Mouse (Mus musculus): ENCODE data around the gene Ttyh3. TPM values are rescaled to one million over a fixed set of nuclear protein-coding genes. Genes with fewer than 3 reads are reported as not detected.

Ttyh3 gene
- total and polyA plus RNA-seq, 2 experiments from 2014 or later = 67.9 to 163 TPM

- H3K4me3 ChIP-seq (ENCODE audit: low read depth, low read length) = no peak overlapping the region
- H3K9ac ChIP-seq = no peak overlapping the region
- H3K36me3 ChIP-seq (ENCODE audit: insufficient read depth) = peaks cover 52% of the 10 kb centered on the region
- no peaks in the 10 kb centered on the region for H3K27me3 ChIP-seq (ENCODE audit: insufficient read depth, low read length)
- H3K4me1 ChIP-seq (ENCODE audit: insufficient read depth) = peaks cover 7% of the 10 kb centered on the region
- H3K4me2 ChIP-seq (ENCODE audit: low read depth) = no peak overlapping the region
- DNase-seq = no peak
- TF ChIP-seq CTCF (IDR thresholded peaks at IDR 0.05; ENCODE audit: low read depth) = no peak
- 75% methylated on average over 14 of the region's 14 CpGs for WGBS
- H3K27ac ChIP-seq (ENCODE audit: low read depth, low read length) = no peak overlapping the region
- ATAC-seq = no peak
- no peaks in the 10 kb centered on the region for H3K9me3 ChIP-seq (ENCODE audit: low read length)
Measured at GRCm38 (mm10) chr5:140639871-140640270, 9.0 kb downstream of the Ttyh3 start.

DNA sequence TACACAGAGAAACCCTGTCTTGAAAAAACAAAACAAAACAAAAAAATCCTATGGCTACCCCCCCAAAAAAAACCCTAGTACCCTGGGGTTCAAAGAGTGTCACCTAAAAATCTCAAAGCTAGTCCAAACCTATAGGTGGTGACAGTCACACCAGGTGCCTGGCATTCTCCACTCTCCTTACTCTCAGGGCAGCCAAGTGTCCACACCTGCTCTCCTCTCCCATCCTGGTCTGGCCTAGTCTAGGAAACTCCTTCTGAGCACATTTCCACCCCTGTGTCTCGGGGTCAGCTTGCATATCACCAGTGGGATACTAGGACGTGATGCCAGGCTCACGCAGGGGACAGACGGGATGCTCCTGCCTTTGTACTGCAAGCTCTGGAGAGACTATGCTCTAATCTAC, 9.5 kb downstream of the Ttyh3 start:
- 88% methylated on average over 4 of the region's 4 CpGs for WGBS
- Histone ChIP-seq H3K4me2 (ENCODE audit: low read depth) (no peak overlapping the region), H3K9ac (no peak overlapping the region), H3K4me1 (ENCODE audit: insufficient read depth) (peaks cover 7% of the 10 kb centered on the region), H3K36me3 (ENCODE audit: insufficient read depth) (peaks cover 58% of the 10 kb centered on the region), H3K9me3 (ENCODE audit: low read length) (no peaks in the 10 kb centered on the region), H3K27me3 (ENCODE audit: insufficient read depth, low read length) (no peaks in the 10 kb centered on the region), H3K27ac (ENCODE audit: low read depth, low read length) (no peak overlapping the region), H3K4me3 (ENCODE audit: low read depth, low read length) (no peak overlapping the region)
- TF ChIP-seq CTCF (IDR thresholded peaks at IDR 0.05; ENCODE audit: low read depth) = no peak
- ATAC-seq (no peak), DNase-seq (no peak)

DNA sequence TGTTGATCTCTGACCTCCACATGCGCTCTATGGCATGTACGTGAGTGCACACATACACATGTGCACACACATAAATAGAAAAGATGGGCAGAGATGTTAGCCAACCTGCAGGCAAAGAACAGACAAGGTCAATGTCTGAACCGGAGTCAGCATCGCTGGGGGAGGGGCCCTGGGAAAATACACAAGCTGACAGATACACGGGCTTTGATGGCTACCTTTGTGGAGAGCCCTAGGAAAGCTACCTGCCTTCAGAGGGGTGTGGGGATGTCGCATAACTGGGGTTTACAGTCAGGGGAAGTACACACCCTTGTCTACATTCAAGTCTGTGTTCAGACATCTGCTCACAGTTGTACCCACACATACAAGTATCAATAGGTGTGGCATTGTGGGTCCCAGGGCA, 10.3 kb downstream of the Ttyh3 start:
- H3K27ac ChIP-seq (ENCODE audit: low read depth, low read length) = no peak overlapping the region
- 92% methylated on average over 6 of the region's 6 CpGs for WGBS

DNA sequence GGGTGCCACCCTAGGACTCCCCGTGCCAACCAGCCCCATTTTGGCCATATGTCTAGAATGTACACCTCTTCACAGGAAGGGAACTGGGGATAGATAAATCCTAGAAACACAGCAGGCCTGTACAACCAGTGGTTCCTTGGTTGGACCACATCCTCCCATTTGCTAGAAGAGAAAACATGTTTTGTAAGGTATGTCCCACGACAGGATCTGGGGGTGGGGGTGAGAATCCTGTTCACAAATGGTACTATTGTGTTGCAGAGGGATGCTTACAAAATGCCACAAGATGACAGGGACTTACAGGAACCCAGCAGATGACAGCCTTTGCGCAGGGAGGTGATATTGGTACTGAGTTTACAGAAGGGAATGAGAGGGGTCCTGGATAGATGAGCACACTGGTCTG, 10.8 kb downstream of the Ttyh3 start:
- Histone ChIP-seq H3K9me3 (ENCODE audit: low read length) (no peaks in the 10 kb centered on the region), H3K9ac (no peak overlapping the region), H3K36me3 (ENCODE audit: insufficient read depth) (peaks cover 64% of the 10 kb centered on the region), H3K4me2 (ENCODE audit: low read depth) (no peak overlapping the region), H3K27me3 (ENCODE audit: insufficient read depth, low read length) (no peaks in the 10 kb centered on the region), H3K4me3 (ENCODE audit: low read depth, low read length) (no peak overlapping the region), H3K27ac (ENCODE audit: low read depth, low read length) (no peak overlapping the region), H3K4me1 (ENCODE audit: insufficient read depth) (peaks cover 7% of the 10 kb centered on the region)
- TF ChIP-seq CTCF (IDR thresholded peaks at IDR 0.05; ENCODE audit: low read depth) = no peak
- 84% methylated on average over 3 of the region's 3 CpGs for WGBS
- no peak for ATAC-seq
- no peak for DNase-seq

More for the DNA sequence above, 10.3 kb downstream of the Ttyh3 start:
- Histone ChIP-seq H3K27me3 (ENCODE audit: insufficient read depth, low read length) (no peaks in the 10 kb centered on the region), H3K36me3 (ENCODE audit: insufficient read depth) (peaks cover 60% of the 10 kb centered on the region), H3K9me3 (ENCODE audit: low read length) (no peaks in the 10 kb centered on the region), H3K4me1 (ENCODE audit: insufficient read depth) (peaks cover 7% of the 10 kb centered on the region), H3K9ac (no peak overlapping the region), H3K4me3 (ENCODE audit: low read depth, low read length) (no peak overlapping the region), H3K4me2 (ENCODE audit: low read depth) (no peak overlapping the region)
- TF ChIP-seq CTCF (IDR thresholded peaks at IDR 0.05; ENCODE audit: low read depth) = no peak
- no peak for ATAC-seq
- DNase-seq = no peak

- Histone ChIP-seq H3K9me3 (ENCODE audit: low read length) (no peaks in the 10 kb centered on the region), H3K4me3 (ENCODE audit: low read depth, low read length) (no peak overlapping the region), H3K4me1 (ENCODE audit: insufficient read depth) (peaks cover 5% of the 10 kb centered on the region), H3K4me2 (ENCODE audit: low read depth) (no peak overlapping the region), H3K36me3 (ENCODE audit: insufficient read depth) (peaks cover 71% of the 10 kb centered on the region), H3K27ac (ENCODE audit: low read depth, low read length) (peak overlapping the region; percentile 15; the same call in 1 of the 2 replicates), H3K27me3 (ENCODE audit: insufficient read depth, low read length) (no peaks in the 10 kb centered on the region), H3K9ac (no peak overlapping the region)
- no peak for TF ChIP-seq CTCF (IDR thresholded peaks at IDR 0.05; ENCODE audit: low read depth)
- DNase-seq = no peak
- WGBS = 72% methylated on average over 6 of the region's 6 CpGs
- 0 out of 2 replicates have a peak, but pooled peaks have one; percentile 11 for ATAC-seq
Measured at GRCm38 (mm10) chr5:140637058-140637410, 11.8 kb downstream of the Ttyh3 start.

DNA sequence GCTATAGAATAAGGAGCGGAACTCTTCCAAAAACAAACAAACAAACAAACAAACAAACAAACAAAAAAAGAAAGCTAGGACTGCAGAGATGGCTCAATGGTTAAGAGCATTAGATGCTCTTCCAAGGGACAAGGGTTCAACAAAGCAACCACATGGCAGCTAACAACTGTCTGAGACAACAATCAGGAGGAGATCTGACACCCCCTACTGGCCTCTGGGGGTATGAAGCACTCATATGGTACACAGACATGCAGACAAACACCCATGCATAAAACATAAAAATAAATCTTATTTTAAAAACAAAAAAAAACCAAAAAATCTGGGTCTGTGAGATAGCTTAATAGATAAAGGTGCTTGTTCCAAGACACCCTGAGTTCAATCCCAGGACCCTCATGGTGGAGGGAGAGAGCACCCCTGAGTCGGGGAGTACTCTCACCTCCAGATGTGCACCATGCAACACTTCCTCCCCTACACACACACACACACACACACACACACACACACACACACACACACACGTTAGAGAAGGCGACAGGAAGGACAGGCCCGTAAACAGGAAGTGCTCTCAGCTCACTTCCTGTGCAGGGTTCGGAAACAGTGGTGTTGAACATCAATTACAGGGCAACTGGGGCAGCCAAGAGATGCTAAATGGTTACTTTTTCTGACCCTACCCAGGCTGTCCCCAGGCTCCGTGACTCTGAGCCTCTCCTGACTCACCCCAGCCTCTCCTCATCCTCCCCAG, 12.3 kb downstream of the Ttyh3 start:
- Histone ChIP-seq H3K9me3 (ENCODE audit: low read length) (no peaks in the 10 kb centered on the region), H3K4me3 (ENCODE audit: low read depth, low read length) (no peak overlapping the region), H3K36me3 (ENCODE audit: insufficient read depth) (peaks cover 76% of the 10 kb centered on the region), H3K4me2 (ENCODE audit: low read depth) (no peak overlapping the region), H3K4me1 (ENCODE audit: insufficient read depth) (peaks cover 3% of the 10 kb centered on the region; the same call in 1 of the 2 replicates), H3K27me3 (ENCODE audit: insufficient read depth, low read length) (no peaks in the 10 kb centered on the region), H3K9ac (no peak overlapping the region), H3K27ac (ENCODE audit: low read depth, low read length) (peak overlapping the region; percentile 15; the same call in 1 of the 2 replicates)
- DNase-seq = no peak
- TF ChIP-seq CTCF (IDR thresholded peaks at IDR 0.05; ENCODE audit: low read depth) = peak; percentile 44
- no peak for ATAC-seq
- WGBS = 88% methylated on average over 7 of the region's 7 CpGs

DNA sequence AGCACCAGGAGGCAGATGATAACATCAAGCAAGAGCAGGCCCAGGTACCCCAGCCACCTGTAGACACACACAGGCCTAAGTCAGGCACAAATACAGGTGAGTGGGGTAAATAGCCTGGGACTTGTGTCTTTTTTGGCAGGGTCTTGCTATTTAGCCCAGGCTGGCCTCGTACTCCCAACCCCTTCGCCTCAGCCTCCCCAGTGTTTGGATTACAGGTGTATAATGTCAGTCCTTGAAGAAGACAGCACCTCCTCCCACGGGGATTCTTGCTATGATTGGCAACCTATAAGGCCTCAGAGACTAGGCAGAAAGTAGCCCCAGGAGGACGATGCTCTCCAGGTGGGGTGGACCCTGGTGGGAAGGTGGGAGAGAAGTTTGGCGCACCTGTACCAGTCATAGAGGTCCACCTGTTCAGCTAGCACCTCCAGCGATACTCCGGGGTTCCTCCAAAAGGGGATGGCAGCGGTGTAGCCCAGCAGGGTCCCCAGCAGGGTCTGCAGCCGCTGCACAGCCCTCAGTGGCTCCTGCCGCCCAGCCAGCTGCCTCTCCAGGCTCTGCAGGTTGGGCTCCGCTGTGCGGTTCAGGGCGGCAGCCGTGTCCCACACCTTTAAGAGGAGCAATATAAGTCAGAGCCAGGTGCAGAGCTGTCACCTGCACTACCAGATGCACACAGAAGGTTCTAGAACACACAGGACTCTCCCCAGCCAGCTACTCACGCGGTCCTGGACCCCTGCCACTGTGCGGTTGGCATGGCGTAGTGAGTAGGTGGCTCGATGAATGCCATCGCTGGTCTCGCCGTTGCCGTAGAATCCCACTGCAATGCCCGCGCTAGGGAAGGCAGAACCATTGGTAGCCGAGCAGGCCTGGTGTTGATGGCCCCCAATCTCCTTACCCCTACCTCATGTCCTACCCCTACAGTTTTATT, 13.8 kb downstream of the Ttyh3 start:
- H3K4me2 ChIP-seq (ENCODE audit: low read depth) = no peak overlapping the region
- no peaks in the 10 kb centered on the region for H3K9me3 ChIP-seq (ENCODE audit: low read length)
- no peak overlapping the region for H3K27ac ChIP-seq (ENCODE audit: low read depth, low read length)
- no peak overlapping the region for H3K4me3 ChIP-seq (ENCODE audit: low read depth, low read length)
- peaks cover 83% of the 10 kb centered on the region for H3K36me3 ChIP-seq (ENCODE audit: insufficient read depth)
- H3K4me1 ChIP-seq (ENCODE audit: insufficient read depth) = peaks cover 3% of the 10 kb centered on the region; the same call in 1 of the 2 replicates
- no peak for ATAC-seq
- TF ChIP-seq CTCF (IDR thresholded peaks at IDR 0.05; ENCODE audit: low read depth) = no peak
- no peak overlapping the region for H3K9ac ChIP-seq
- WGBS = 79% methylated on average over 26 of the region's 26 CpGs
- no peaks in the 10 kb centered on the region for H3K27me3 ChIP-seq (ENCODE audit: insufficient read depth, low read length)
- no peak for DNase-seq
